Mouse (Mus musculus) C2C12 (cell line): ENCODE results near the gene Cda.

Source experiments
- CEBPB ChIP-seq: IDR thresholded peaks from one replicate; pipeline ENCODE4 v1.6.1; 2011; ENCODE audit warnings: low read depth, mild to moderate bottlenecking, control low read depth, moderate library complexity
- CTCF ChIP-seq: IDR thresholded peaks from one replicate; pipeline ENCODE4 v1.5.1; 2011; ENCODE audit not compliant: control insufficient read depth, insufficient read depth, insufficient read length
- FOSL1 ChIP-seq: IDR thresholded peaks from one replicate; pipeline ENCODE4 v1.8.0; 2011; ENCODE audit warnings: mild to moderate bottlenecking, low read length; ENCODE audit not compliant: poor library complexity, insufficient read depth, severe bottlenecking
- MYOD1 ChIP-seq: IDR thresholded peaks from one replicate; pipeline ENCODE4 v1.6.1; 2011; ENCODE audit warnings: low read depth; ENCODE audit not compliant: control insufficient read depth, insufficient read length
- MYOG ChIP-seq: IDR thresholded peaks from one replicate; pipeline ENCODE4 v1.6.1; 2011; ENCODE audit not compliant: control insufficient read depth, insufficient read length; ENCODE audit errors: extremely low read depth
- USF1 ChIP-seq: IDR thresholded peaks from one replicate; pipeline ENCODE4 v1.6.1; 2011; ENCODE audit warnings: low read depth, mild to moderate bottlenecking, control low read depth, moderate library complexity

DNA sequence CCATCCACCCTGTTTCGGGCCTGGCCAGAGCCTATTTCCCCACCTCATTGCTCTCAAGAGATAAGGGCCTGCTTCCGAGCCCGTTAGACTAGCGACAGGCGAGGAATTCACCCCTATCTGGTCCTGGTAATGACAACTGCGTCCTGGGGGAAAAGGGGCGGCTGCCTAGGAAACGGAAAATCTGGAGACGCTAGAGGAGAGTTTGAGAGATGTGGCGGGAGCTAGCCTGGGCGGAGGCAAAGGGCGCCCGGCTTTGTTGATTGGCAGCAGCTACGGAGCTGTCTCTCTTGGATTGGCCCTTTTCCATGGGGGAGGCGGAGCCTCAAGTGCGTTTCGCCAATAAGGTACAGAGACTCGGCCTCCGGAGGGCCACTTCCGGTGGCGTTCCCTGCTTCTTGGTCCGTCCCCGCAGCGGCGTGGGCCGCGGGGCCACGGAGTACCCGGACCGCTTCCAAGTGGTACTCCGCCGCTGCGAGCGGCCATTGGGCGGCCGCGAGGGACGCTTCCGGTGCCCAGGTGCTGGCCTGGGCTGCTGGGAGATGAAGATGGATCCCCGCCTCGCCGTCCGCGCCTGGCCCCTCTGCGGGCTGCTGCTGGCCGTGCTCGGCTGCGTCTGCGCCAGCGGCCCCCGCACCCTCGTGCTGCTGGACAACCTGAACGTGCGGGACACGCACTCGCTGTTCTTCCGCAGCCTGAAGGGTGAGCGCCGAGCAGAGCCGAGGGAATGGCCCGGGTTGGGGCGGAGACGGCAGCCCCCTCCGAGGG, 63.3 kb downstream of the Cda start, which contains the start of gene Ddost:
- TF ChIP-seq CTCF (no peak), FOSL1 (no peak), CEBPB (no peak), USF1 (no peak), MYOD1 (no peak), MYOG (no peak)
